Mouse (Mus musculus) megakaryocyte, embryonic 14.5 days (primary cell): ENCODE data around the gene Dhrs13. TPM values are rescaled to one million over a fixed set of nuclear protein-coding genes. Genes with fewer than 3 reads are reported as not detected.

Source experiments
- H3K27me3 ChIP-seq: replicated peaks from 2 replicates; pipeline ENCODE3; 2012; ENCODE audit warnings: inconsistent platforms
- H3K36me3 ChIP-seq: replicated peaks from 2 replicates; pipeline ENCODE3; 2012; ENCODE audit warnings: low read length, inconsistent platforms, mixed read lengths
- H3K4me1 ChIP-seq: 2 replicates; pipeline ENCODE4 v1.6.1; 2012; ENCODE audit warnings: inconsistent platforms
- H3K4me3 ChIP-seq: replicated peaks from 2 replicates; pipeline ENCODE3; 2012; ENCODE audit warnings: moderate library complexity, mild to moderate bottlenecking, inconsistent platforms
- H3K9me3 ChIP-seq: 2 replicates; pipeline ENCODE4 v1.6.1; 2012; ENCODE audit warnings: inconsistent platforms
- FLI1 ChIP-seq: IDR thresholded peaks from 2 replicates; pipeline ENCODE4 v1.6.1; 2012; ENCODE audit warnings: low read length, inconsistent platforms, mixed read lengths
- GATA1 ChIP-seq: IDR thresholded peaks from 3 replicates; pipeline ENCODE4 v1.6.1; 2012; ENCODE audit warnings: mixed read lengths, low read length, inconsistent platforms, borderline replicate concordance
- polyA plus RNA-seq: library from polyadenylated mRNA; stranded (reverse); fragments of >175 nt; gene quantifications from 2 replicates; pipeline ENCODE4 v1.2.3, GENCODE M21; 2012; ENCODE audit warnings: low replicate concordance; ENCODE audit not compliant: insufficient read depth

Dhrs13 gene
- polyA plus RNA-seq, 1 experiment = 5.9 TPM

GRCm38 (mm10) chr11:78067566-78067965 lies 35.5 kb downstream of the Dhrs13 start:
- H3K27me3 ChIP-seq = no peaks in the 10 kb centered on the region
- no peaks in the 10 kb centered on the region for H3K9me3 ChIP-seq
- TF ChIP-seq FLI1 (no peak), GATA1 (no peak)
- H3K36me3 ChIP-seq = peaks cover 11% of the 10 kb centered on the region
- H3K4me1 ChIP-seq = peaks cover 51% of the 10 kb centered on the region
- H3K4me3 ChIP-seq = no peak overlapping the region

- peaks cover 63% of the 10 kb centered on the region for H3K4me1 ChIP-seq
- H3K27me3 ChIP-seq = no peaks in the 10 kb centered on the region
- peaks cover 26% of the 10 kb centered on the region for H3K36me3 ChIP-seq
- no peaks in the 10 kb centered on the region for H3K9me3 ChIP-seq
- TF ChIP-seq FLI1 = no peak
- TF ChIP-seq GATA1 = no peak
- no peak overlapping the region for H3K4me3 ChIP-seq
Observed at GRCm38 (mm10) chr11:78069130-78069529, 37.0 kb downstream of the Dhrs13 start.

- Histone ChIP-seq H3K4me1 (peaks cover 65% of the 10 kb centered on the region), H3K36me3 (peaks cover 31% of the 10 kb centered on the region), H3K27me3 (no peaks in the 10 kb centered on the region), H3K4me3 (no peak overlapping the region), H3K9me3 (no peaks in the 10 kb centered on the region)
- TF ChIP-seq GATA1 = no peak
- no peak for TF ChIP-seq FLI1
Observed at GRCm38 (mm10) chr11:78069646-78070045, 37.6 kb downstream of the Dhrs13 start.

- TF ChIP-seq GATA1 (no peak), FLI1 (no peak)
- Histone ChIP-seq H3K27me3 (no peaks in the 10 kb centered on the region), H3K4me3 (no peak overlapping the region), H3K36me3 (peaks cover 51% of the 10 kb centered on the region), H3K9me3 (no peaks in the 10 kb centered on the region), H3K4me1 (peaks cover 53% of the 10 kb centered on the region)
Observed at GRCm38 (mm10) chr11:78071938-78072337, 39.9 kb downstream of the Dhrs13 start.

DNA sequence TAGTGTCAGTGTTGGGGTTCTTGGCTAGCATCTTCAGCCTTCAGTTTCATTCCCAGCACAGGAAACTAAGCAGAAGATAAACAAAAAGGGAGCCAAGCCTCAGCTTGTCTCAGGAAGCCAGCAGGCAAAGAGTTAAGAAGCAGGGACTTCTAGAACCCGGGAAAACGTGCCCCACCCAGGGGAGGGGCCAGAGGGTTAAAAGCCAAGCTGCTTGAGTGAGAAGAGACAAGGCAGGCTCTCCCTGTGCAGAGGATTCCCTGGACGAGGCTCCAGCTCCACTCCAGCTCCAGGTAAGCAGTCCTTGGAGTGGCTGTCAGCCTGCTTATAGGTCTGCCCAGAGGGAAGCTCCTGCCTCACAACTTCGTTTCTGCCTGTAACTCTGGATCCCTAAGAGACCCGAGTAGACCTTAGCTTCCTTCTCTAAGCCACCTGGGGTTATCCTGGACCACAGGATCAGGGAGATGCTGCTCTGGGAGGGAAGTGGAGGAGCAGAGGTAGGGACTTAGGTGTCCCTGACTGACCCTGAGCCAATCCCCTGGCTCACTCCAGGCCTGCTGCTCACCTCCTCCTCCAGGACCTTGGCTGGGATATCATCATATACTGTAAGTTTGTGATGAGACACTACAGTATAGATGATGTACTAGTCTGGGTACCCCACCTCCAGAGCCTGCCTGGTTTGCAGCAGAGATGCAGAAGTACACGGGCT lies 40.5 kb downstream of the Dhrs13 start:
- Histone ChIP-seq H3K4me1 (peaks cover 49% of the 10 kb centered on the region), H3K9me3 (no peaks in the 10 kb centered on the region), H3K36me3 (peaks cover 56% of the 10 kb centered on the region), H3K27me3 (no peaks in the 10 kb centered on the region), H3K4me3 (peak overlapping the region; percentile 71)
- no peak for TF ChIP-seq FLI1

DNA sequence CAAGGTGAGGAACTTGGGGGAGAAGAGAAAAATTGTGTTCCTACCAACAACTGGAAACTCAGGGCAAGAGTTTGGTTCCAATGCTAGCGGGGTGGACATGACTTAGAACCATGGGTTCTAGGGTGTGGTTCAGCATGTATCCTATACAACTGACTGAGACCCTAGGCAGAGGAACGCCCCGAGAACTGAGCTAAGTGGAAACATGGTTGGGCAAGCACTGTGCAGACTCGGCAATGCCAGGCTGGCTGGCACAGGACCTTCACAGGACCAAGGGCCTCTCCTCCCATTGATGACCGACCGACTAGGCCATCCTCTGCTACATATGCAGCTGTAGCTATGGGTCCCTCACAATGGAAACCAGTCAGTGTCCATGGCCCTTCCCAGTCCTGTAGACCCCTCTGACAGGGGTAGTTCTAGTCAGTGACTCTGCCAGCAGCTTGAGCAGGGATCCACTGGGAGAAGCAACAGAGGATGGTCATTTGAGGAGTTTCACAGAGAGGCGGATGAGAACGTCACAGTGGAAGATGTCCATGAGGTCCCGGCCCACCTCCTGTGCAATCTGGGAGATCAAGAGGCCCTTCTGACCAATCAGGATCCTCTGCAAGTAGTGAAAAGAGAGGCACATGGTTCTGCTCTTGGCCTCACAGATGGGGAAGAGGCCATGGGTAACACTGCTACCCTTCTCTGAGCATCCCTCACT lies 41.6 kb downstream of the Dhrs13 start:
- Histone ChIP-seq H3K4me1 (peaks cover 52% of the 10 kb centered on the region), H3K27me3 (no peaks in the 10 kb centered on the region), H3K36me3 (peaks cover 64% of the 10 kb centered on the region), H3K9me3 (no peaks in the 10 kb centered on the region), H3K4me3 (no peak overlapping the region)
- TF ChIP-seq GATA1 = no peak
- no peak for TF ChIP-seq FLI1

DNA sequence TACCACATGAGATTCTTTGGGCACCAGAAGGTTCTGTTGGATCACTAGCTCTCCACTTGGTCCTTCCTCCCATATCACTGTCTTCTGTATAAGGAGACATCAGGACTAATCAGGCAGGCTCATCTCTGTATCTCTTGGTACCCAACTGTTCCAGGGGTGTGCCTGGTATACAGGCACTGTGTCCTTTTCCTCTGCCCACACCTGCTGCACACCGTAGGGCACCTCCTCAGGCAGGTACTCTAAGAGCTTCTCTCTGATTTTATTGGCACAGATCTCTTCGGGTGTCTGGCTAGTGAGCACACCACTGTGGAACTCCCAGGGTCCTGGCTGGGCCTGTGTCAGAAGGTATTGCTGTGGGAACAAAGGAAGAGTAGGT lies 42.2 kb downstream of the Dhrs13 start:
- TF ChIP-seq GATA1 (no peak), FLI1 (no peak)
- peaks cover 64% of the 10 kb centered on the region for H3K36me3 ChIP-seq
- H3K27me3 ChIP-seq = no peaks in the 10 kb centered on the region
- peaks cover 56% of the 10 kb centered on the region for H3K4me1 ChIP-seq
- no peak overlapping the region for H3K4me3 ChIP-seq
- no peaks in the 10 kb centered on the region for H3K9me3 ChIP-seq

DNA sequence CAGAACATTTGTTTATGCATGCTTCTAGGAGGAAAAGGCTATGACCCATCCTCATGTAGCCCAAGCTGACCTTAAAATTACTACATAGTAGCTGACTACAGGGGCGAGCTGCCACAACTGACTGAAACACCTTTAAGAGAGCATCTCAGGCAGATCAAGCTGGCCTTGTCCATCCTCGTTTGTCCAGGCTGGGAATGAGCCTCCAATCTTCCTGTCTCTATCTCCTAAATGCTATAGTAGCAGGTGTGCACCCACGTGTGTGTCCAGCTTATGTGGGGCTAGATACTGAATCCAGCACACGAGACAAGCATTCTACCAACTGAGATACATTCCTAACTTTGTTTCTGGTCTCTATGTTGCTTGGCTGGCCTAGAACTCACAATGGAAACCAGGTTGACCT lies 42.6 kb downstream of the Dhrs13 start:
- Histone ChIP-seq H3K4me3 (no peak overlapping the region), H3K4me1 (peaks cover 56% of the 10 kb centered on the region), H3K36me3 (peaks cover 64% of the 10 kb centered on the region), H3K9me3 (no peaks in the 10 kb centered on the region), H3K27me3 (no peaks in the 10 kb centered on the region)
- TF ChIP-seq FLI1 = no peak

- Histone ChIP-seq H3K36me3 (peaks cover 27% of the 10 kb centered on the region), H3K27me3 (no peaks in the 10 kb centered on the region), H3K4me3 (peak within 1 kb of the TSS; percentile 94), H3K9me3 (no peaks in the 10 kb centered on the region), H3K4me1 (peaks cover 36% of the 10 kb centered on the region)
- no peak for TF ChIP-seq GATA1
- no peak for TF ChIP-seq FLI1
Observed at GRCm38 (mm10) chr11:78079961-78080921, 48.2 kb downstream of the Dhrs13 start, which contains the start of gene Eral1. Eral1 (minus strand) TSS chr11:78080383.
